Mouse (Mus musculus) forebrain, embryonic 12.5 days (tissue): ENCODE measurements around the gene Rora. TPM values are rescaled to one million over a fixed set of nuclear protein-coding genes. Genes with fewer than 3 reads are reported as not detected.

Experiments used
- ATAC-seq: fragments of 200-750 bp; cut with Nextera tagmentation; 2 replicates; pipeline ENCODE4 v1.8.0; 2017; ENCODE audit warnings: moderate TSS enrichment; ENCODE audit not compliant: low FRiP score
- H3K27ac ChIP-seq: fragments of 300-500 bp; sonication (generic); 2 replicates; pipeline ENCODE4 v1.5.1; 2016; ENCODE audit warnings: mild to moderate bottlenecking
- H3K27me3 ChIP-seq: fragments of 300-500 bp; sonication (generic); 2 replicates; pipeline ENCODE4 v1.6.1; 2016; ENCODE audit warnings: mild to moderate bottlenecking
- H3K36me3 ChIP-seq: fragments of 300-500 bp; sonication (generic); replicated peaks from 2 replicates; pipeline ENCODE4 v1.6.1; 2016; ENCODE audit warnings: mild to moderate bottlenecking
- H3K4me1 ChIP-seq: fragments of 300-500 bp; sonication (generic); 2 replicates; pipeline ENCODE4 v1.6.1; 2016
- H3K4me2 ChIP-seq: fragments of 300-500 bp; sonication (generic); 2 replicates; pipeline ENCODE4 v1.6.1; 2016; ENCODE audit warnings: mild to moderate bottlenecking, moderate library complexity
- H3K4me3 ChIP-seq: fragments of 300-500 bp; sonication (generic); replicated peaks from 2 replicates; pipeline ENCODE4 v1.5.1; 2016; ENCODE audit warnings: mild to moderate bottlenecking
- H3K9ac ChIP-seq: fragments of 300-500 bp; sonication (generic); 2 replicates; pipeline ENCODE4 v1.6.1; 2016; ENCODE audit warnings: mild to moderate bottlenecking
- H3K9me3 ChIP-seq: fragments of 300-500 bp; sonication (generic); 2 replicates; pipeline ENCODE4 v1.6.1; 2016
- WGBS: fragments of 180-500 bp; shearing (Covaris S2); methylation state at CpG from one replicate; pipeline ENCODE4 v1.1.7; 2016; 5-methylcytosine and 5-hydroxymethylcytosine counted together
- polyA plus RNA-seq: library from polyadenylated mRNA; unstranded; fragments of >200 nt; fragmentation: Nextera tagmentation; extraction: Ambion mirVana; gene quantifications from 2 replicates; pipeline ENCODE4 v1.2.1, GENCODE M21; 2016

Gene Rora
- polyA plus RNA-seq, 1 experiment from 2014 or later = 7.3 TPM

DNA sequence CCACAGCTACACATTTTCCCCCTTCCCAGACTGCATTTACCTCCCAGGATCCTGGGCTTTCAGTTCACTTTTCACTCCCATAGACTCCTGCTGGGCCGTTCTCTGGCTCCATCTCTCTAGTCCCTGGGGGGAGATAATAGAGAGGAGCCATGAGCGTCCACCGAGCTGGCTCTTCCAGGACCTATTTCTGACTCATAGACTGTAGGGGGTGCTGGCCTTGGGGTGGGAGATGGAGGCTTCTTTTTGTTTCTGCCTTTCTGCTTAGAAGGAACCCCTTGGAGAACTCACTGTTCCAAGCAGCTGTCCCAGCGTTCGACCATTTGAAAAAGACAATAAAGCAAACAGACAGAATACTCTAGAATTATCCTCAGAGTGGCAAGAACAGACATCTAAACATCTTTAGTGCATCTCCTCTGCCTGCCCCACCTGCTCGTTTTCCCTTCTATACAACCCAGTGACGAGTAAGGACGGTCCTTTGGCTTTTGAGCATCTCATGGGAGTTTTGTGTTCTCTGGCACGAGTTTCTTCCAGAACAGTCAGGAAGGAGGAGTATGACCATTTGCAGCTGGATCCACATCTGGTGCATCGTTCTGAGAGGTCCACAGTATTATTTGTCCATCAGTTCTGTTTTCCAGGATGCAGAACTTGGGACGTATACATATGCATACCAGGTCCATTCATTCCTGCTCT lies 73.7 kb downstream of the Rora start:
- WGBS = 86% methylated on average over 11 of the region's 11 CpGs
- Histone ChIP-seq H3K27me3 (no peaks in the 10 kb centered on the region), H3K36me3 (no peaks in the 10 kb centered on the region), H3K4me2 (no peak overlapping the region), H3K4me1 (no peaks in the 10 kb centered on the region), H3K27ac (no peak overlapping the region), H3K9me3 (peaks cover 4% of the 10 kb centered on the region; the same call in 1 of the 2 replicates), H3K9ac (no peak overlapping the region), H3K4me3 (no peak overlapping the region)
- ATAC-seq = no peak

- no peak overlapping the region for H3K4me2 ChIP-seq
- 77% methylated on average over 1 of the region's 1 CpGs for WGBS
- no peaks in the 10 kb centered on the region for H3K27me3 ChIP-seq
- H3K9ac ChIP-seq = no peak overlapping the region
- H3K9me3 ChIP-seq = peaks cover 6% of the 10 kb centered on the region; the same call in 1 of the 2 replicates
- H3K36me3 ChIP-seq = no peaks in the 10 kb centered on the region
- no peak overlapping the region for H3K4me3 ChIP-seq
- H3K27ac ChIP-seq = no peak overlapping the region
- ATAC-seq = no peak
- no peaks in the 10 kb centered on the region for H3K4me1 ChIP-seq
Measured at GRCm38 (mm10) chr9:68731438-68731837, 77.9 kb downstream of the Rora start.

DNA sequence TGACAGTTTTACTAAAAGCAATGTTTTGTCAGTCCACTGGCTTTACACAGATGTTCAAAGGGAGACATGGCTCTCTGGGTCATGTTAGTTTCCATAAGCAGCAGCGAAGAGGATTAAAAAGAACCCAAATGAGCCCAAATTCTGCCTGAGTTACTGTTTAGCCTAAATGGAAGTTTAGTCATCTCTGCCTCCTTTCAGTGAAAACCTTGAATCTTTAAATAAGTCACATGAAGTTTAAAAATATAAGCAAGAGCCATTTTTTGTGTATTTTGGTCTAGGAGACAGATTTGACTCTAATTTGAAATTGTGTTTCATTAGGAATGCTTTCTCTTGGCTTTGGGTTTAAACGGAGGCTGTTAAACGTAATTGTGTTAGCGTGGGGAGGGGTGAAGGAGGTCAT lies 79.3 kb downstream of the Rora start:
- Histone ChIP-seq H3K27ac (no peak overlapping the region), H3K27me3 (no peaks in the 10 kb centered on the region), H3K4me1 (no peaks in the 10 kb centered on the region), H3K4me3 (no peak overlapping the region), H3K9me3 (peaks cover 6% of the 10 kb centered on the region; the same call in 1 of the 2 replicates), H3K4me2 (no peak overlapping the region), H3K9ac (no peak overlapping the region), H3K36me3 (no peaks in the 10 kb centered on the region)
- WGBS = 85% methylated on average over 4 of the region's 4 CpGs
- ATAC-seq = no peak

DNA sequence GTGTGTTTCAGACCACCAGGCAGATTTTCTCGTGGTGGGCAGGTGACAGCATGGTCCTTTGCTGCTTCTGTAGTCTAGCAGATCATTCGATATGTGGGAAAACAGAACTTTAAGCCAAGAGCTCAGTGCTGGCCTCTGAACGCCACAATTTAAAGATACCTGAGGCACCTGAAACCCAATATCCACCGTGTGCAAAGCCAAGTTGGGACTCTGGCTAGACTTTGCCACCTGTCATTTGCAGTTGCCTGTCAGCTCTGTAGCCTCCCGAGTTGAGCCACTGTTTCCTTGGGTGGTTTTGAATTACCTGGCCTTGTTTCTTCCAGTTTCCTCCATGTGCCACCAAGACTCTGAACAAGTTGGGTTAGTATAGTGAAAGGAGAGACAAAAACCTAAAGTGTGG lies 82.3 kb downstream of the Rora start:
- Histone ChIP-seq H3K4me1 (no peaks in the 10 kb centered on the region), H3K9me3 (peaks cover 6% of the 10 kb centered on the region; the same call in 1 of the 2 replicates), H3K4me2 (no peak overlapping the region), H3K27ac (no peak overlapping the region), H3K4me3 (no peak overlapping the region), H3K27me3 (no peaks in the 10 kb centered on the region), H3K36me3 (no peaks in the 10 kb centered on the region), H3K9ac (no peak overlapping the region)
- WGBS = 84% methylated on average over 5 of the region's 5 CpGs
- ATAC-seq = no peak

- H3K4me1 ChIP-seq = no peaks in the 10 kb centered on the region
- no peaks in the 10 kb centered on the region for H3K36me3 ChIP-seq
- H3K4me3 ChIP-seq = no peak overlapping the region
- no peak overlapping the region for H3K9ac ChIP-seq
- no peak overlapping the region for H3K4me2 ChIP-seq
- H3K27ac ChIP-seq = no peak overlapping the region
- H3K9me3 ChIP-seq = peaks cover 2% of the 10 kb centered on the region; the same call in 1 of the 2 replicates
- ATAC-seq = no peak
- H3K27me3 ChIP-seq = no peaks in the 10 kb centered on the region
- WGBS = 76% methylated on average over 9 of the region's 9 CpGs
Measured at GRCm38 (mm10) chr9:68737197-68737736, 83.7 kb downstream of the Rora start.

- 85% methylated on average over 11 of the region's 11 CpGs for WGBS
- H3K36me3 ChIP-seq = no peaks in the 10 kb centered on the region
- H3K4me2 ChIP-seq = no peak overlapping the region
- no peaks in the 10 kb centered on the region for H3K9me3 ChIP-seq
- H3K4me3 ChIP-seq = no peak overlapping the region
- no peak for ATAC-seq
- H3K4me1 ChIP-seq = no peaks in the 10 kb centered on the region
- no peak overlapping the region for H3K9ac ChIP-seq
- no peaks in the 10 kb centered on the region for H3K27me3 ChIP-seq
- no peak overlapping the region for H3K27ac ChIP-seq
Measured at GRCm38 (mm10) chr9:68745931-68746646, 92.5 kb downstream of the Rora start.

DNA sequence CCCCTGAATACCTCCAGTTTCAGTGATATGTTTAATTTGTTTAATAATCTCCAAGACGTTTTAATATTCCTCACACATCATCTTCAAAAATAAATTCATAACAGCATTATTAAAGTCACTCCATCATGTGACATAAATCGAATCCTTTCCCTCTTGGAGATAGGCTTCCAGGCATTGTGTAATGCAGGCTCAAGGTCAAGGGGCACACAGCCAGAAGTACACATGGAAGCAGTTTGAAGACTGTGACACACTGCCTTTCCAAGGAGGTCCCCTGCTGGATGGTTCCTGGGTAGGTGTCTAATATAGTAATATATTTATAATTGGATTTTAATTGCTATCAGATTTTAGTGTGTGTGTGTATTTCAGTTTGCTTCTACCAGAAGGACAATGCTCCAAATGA lies 103.4 kb downstream of the Rora start:
- no peak overlapping the region for H3K9ac ChIP-seq
- H3K4me3 ChIP-seq = no peak overlapping the region
- H3K4me2 ChIP-seq = no peak overlapping the region
- peaks cover 21% of the 10 kb centered on the region for H3K4me1 ChIP-seq
- no peaks in the 10 kb centered on the region for H3K36me3 ChIP-seq
- no peak overlapping the region for H3K27ac ChIP-seq
- 70% methylated on average over 2 of the region's 2 CpGs for WGBS
- no peak for ATAC-seq
- H3K9me3 ChIP-seq = no peaks in the 10 kb centered on the region
- H3K27me3 ChIP-seq = no peaks in the 10 kb centered on the region

GRCm38 (mm10) chr9:68759324-68759723 lies 105.7 kb downstream of the Rora start:
- Histone ChIP-seq H3K36me3 (no peaks in the 10 kb centered on the region), H3K9ac (no peak overlapping the region), H3K4me2 (no peak overlapping the region), H3K4me3 (no peak overlapping the region), H3K27ac (no peak overlapping the region), H3K4me1 (peaks cover 20% of the 10 kb centered on the region), H3K9me3 (no peaks in the 10 kb centered on the region), H3K27me3 (no peaks in the 10 kb centered on the region)
- no peak for ATAC-seq
- WGBS = 72% methylated on average over 8 of the region's 8 CpGs

DNA sequence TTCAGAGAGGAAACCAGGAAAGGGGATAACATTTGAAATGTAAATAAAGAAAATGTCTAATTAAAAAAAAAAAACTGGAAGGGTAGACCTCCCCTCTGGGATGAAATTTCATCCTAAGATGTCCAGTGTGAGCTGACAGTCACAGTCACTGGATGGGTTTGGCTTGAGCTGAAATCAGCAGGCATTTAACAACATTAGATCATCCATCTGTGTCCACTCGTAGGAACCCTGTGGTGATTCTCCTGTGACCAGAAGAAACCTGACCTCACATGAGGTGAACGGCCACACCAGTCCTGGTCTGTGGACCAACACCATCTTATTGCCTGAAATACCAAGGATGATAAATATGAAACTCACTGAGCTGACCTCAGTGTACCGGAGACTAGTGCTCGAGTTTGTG lies 106.7 kb downstream of the Rora start:
- no peaks in the 10 kb centered on the region for H3K9me3 ChIP-seq
- H3K9ac ChIP-seq = no peak overlapping the region
- no peak overlapping the region for H3K4me2 ChIP-seq
- H3K27me3 ChIP-seq = no peaks in the 10 kb centered on the region
- H3K4me3 ChIP-seq = no peak overlapping the region
- ATAC-seq = no peak
- WGBS = 77% methylated on average over 4 of the region's 4 CpGs
- no peak overlapping the region for H3K27ac ChIP-seq
- peaks cover 14% of the 10 kb centered on the region for H3K4me1 ChIP-seq
- H3K36me3 ChIP-seq = no peaks in the 10 kb centered on the region

DNA sequence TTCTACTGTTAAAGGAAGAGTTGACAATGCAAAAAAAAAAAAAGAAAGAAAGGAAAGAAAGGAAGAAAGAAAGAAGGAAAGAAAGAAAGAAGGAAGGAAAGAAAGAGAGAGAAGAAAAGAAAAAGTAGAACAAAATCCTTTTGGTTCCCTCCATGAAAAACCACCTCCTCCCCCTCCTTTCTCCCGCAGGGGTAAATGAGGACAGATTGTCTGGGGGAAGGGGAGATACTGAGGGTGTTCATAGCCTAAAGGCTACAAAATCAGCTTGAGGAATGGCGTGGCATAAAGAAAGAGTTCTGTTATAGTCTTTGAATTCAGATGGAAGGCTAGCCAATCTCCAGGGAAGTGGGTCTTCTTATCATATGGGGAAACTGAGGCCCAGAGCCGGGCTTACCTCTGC lies 107.3 kb downstream of the Rora start:
- H3K27ac ChIP-seq = no peak overlapping the region
- no peaks in the 10 kb centered on the region for H3K36me3 ChIP-seq
- no peak overlapping the region for H3K4me2 ChIP-seq
- peaks cover 10% of the 10 kb centered on the region; the same call in 1 of the 2 replicates for H3K4me1 ChIP-seq
- H3K4me3 ChIP-seq = no peak overlapping the region
- no peaks in the 10 kb centered on the region for H3K9me3 ChIP-seq
- no peaks in the 10 kb centered on the region for H3K27me3 ChIP-seq
- no peak for ATAC-seq
- no peak overlapping the region for H3K9ac ChIP-seq
- 58% methylated on average over 3 of the region's 3 CpGs for WGBS

DNA sequence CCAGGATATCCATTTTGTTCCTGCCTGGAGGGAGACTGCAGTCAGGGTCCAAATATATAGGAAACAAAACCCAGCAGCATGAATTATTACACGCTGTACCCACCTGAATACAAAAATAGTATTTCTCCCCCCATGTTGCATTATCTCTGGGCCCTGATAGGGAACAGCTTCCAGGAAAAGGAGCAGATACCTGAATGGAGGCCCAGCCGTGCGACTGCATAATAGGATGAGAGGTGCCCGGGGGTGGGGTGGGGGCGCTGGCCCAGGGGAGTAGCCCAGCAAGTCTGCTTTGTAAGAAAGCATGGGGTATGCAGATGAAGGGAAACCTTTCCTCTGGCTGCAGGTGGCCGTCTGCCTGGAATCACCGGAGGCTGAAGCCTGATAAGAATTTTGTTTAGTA lies 108.1 kb downstream of the Rora start:
- no peak overlapping the region for H3K27ac ChIP-seq
- H3K4me3 ChIP-seq = no peak overlapping the region
- H3K4me2 ChIP-seq = no peak overlapping the region
- H3K9me3 ChIP-seq = no peaks in the 10 kb centered on the region
- H3K9ac ChIP-seq = no peak overlapping the region
- peaks cover 3% of the 10 kb centered on the region; the same call in 1 of the 2 replicates for H3K4me1 ChIP-seq
- no peak for ATAC-seq
- H3K27me3 ChIP-seq = no peaks in the 10 kb centered on the region
- 25% methylated on average over 7 of the region's 7 CpGs for WGBS
- H3K36me3 ChIP-seq = no peaks in the 10 kb centered on the region

- Histone ChIP-seq H3K4me3 (no peak overlapping the region), H3K9me3 (no peaks in the 10 kb centered on the region), H3K27me3 (no peaks in the 10 kb centered on the region), H3K4me1 (0 out of 2 replicates have a peak, but pooled peaks cover 2% of the 10 kb centered on the region), H3K27ac (no peak overlapping the region), H3K36me3 (no peaks in the 10 kb centered on the region), H3K4me2 (no peak overlapping the region), H3K9ac (no peak overlapping the region)
- no peak for ATAC-seq
- 79% methylated on average over 1 of the region's 1 CpGs for WGBS
Measured at GRCm38 (mm10) chr9:68765595-68765994, 112.0 kb downstream of the Rora start.
